Mouse (Mus musculus) cerebellum, postnatal 4 days (tissue): ENCODE results near the gene 4933407L21Rik.

Source experiments
- DNase-seq, 2 experiments: peaks; one replicate each; pipeline ENCODE4 v3.0.0; 2022; ENCODE audit warnings: low spot score in 2 of 2, mixed read lengths in 1 of 2

4933407L21Rik gene

DNA sequence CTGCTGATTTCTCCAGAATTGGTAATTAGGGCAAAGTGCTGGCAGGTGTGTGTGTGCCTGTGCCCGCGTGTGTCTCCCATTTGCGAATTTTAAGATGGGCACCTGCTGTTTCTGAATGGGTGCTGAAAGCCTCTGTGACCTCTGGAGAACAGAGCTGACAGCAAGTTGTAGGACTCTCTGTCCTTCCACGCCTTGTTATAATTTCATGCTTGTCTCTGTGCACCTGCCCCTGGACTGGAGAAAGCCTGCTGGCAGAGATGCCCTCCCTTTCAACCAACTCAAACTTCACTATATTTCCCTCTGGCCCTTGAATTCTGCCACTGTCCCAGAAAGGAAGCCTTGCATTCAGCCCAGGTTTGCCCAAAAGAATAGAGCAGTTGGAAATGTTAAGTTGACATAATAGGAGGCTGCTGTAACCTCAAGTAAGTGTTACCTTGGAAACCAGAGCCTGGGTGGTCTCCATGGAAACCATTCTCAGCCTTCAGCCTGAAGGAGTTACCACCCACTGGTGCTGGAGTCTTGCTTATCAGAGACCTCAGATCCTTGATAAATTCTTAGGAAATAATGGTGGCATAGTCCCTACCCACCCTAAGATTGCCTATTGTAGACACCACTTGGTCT lies 11.3 kb upstream of the 4933407L21Rik start:
- DNase-seq = no peak

DNA sequence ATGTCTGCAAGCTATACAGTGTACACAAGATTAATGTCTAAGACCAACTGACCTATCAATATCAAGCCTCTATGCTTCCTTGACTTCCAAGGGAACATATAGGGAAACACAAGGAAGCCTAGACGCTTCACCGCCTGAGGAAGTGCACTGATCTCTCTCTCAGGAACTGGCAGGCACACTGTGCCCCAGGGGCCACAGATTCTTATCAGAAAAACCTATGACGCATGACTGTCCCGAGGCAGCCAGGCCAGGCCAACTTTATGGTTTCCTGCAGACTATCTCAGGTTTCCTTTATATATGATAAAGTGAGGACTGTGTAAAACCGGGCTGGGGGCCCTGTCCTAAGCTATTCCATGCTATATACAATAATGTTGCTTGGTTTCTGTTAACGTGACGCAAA lies 8.7 kb upstream of the 4933407L21Rik start:
- no peak for DNase-seq

DNA sequence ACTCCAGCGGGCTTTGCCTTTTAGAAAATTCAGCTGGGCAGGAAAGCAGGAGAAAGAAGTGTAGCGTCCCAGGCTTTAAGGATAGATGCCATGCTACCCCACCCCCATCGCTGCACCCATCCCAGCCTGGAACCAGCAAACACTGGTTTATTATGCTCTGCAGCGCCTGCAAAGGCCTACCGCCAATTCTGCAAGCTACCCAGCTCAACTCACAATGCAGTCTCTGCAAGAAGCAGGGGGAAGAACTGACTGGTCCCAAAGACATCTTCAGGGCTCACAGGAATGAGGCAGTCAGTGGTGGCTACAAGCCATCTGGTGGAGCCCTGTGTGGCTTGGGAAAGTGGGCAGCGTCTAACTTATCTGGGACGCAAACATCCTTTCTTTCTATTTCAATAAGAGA lies 6.6 kb upstream of the 4933407L21Rik start:
- DNase-seq = no peak

DNA sequence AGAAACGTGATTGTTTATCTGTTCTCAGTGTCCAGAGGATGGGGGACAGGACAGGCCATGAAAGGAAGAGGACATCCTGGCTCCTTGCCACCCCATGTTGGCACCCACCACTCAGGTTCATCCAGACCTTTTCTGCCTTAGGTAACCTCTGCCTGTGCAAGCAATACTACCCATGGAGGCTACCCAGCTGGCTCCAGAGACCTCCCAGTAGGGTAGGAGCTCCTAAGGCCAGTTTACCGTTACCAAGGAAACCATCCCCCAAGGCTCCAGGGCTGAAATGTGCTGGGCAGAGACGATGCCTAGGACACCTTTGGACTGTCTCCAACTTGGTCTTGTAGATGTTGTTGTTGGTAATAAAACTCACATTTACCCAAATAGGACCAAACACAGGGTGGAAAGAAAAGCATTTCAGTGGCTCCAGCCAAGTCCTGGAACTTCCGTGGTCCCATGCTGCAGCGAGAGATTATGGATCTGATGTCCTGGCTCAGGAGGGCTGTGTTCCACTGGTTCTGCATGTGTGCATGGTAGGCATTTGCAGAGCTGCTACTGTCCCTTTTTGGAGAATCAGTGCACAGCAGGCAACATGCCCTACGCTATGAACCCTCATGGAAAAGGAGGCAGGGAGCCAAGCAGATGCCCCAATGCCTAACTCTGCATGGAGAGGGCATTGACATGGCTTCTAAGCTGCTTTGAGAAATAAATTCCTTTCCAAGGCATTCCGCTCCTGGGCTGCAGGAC lies 6.0 kb upstream of the 4933407L21Rik start:
- DNase-seq = peak in 1 of 2 experiments; percentile 40

DNA sequence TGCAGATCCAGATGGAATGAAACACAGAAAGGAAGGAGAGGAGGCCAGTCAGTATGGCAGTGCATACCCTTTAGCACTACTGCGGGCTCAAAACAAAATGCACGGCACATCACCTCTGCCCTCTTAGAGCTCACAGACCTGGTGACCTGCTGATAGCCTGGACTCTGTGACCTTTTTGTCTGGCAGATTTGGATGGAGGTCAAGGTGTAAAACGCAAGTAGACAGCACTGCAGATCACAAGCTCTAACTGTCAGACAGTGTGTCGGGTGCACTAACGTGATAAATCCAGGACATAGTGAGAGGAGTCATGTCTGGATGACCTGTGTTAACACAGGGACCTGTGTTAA lies 5.4 kb upstream of the 4933407L21Rik start:
- no peak for DNase-seq

DNA sequence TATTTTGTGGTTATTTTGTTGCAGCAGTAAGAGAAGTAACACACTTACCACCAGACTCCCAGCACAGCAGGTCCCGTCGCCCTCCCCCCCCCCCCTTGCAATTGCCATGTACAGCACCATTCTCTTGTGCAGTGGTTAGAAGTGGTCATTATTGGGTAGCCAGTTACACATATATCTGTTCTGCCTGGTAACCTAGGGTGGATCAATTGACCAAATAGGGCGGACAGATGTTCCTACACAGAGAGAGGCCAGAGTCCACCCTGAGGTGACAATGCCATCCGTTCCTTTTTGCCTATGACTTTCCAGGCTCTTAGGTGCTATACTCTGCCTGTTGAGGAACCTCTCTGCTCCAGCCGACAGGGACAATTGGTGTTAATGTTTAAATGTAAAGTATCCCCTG lies 3.1 kb upstream of the 4933407L21Rik start:
- no peak for DNase-seq

DNA sequence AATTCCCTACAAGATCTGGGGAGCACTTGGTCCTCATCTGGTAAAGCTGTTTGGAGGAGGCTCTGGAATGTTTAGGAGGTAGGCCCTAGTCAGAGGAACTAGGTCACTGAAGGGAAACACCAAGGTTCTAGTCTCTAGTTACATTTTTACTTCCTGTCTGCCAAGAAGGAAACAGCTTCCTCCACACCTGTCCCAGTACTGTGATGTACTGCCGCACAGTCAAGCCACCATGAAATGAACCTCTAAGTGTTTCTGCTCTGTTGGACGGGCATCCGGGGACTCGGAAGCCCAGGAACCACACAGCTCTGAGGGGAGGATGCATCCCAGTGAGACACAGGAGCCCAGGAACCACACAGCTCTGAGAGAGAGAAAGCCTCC lies 394 bp downstream of the 4933407L21Rik start:
- no peak for DNase-seq

DNA sequence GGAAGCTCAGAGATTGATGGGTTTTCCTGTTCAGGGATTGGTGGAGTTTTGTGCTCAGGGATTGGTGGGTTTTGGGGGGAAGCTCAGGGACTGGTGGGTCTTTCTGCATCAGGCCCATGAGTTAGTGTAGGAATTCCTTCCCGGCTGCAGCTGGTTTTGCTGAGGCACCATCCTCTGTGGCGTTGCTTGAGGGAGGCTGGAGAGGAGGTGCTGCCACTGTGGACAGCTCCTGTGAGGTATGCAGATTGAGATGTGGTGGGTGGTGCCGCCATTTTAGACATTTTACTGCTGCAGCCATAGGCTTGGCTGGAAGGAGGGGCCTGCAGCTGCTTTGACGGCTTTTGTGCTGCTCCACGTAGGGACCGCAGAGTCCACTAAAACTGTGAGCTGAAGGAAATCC lies 1.1 kb downstream of the 4933407L21Rik start:
- no peak for DNase-seq

DNA sequence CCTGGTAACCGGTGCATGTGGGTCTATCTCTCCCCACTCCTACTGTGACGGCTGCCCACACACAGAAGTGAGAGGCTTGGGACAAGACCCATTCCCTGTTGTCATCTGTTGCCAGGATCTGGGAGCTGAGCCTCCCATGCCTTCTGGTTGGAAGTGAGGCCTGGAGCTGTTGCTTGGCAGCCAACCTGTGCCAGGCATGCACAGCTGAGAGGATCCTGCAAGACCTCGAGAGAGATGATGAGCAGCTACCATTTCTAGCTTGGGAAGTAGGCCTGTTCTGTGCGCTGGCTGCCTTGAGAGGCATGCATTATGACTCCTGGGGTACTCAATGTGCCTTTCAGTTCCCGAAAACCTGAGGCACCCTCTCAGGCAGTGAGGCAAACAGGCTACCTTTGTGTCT lies 2.9 kb downstream of the 4933407L21Rik start:
- DNase-seq = no peak

DNA sequence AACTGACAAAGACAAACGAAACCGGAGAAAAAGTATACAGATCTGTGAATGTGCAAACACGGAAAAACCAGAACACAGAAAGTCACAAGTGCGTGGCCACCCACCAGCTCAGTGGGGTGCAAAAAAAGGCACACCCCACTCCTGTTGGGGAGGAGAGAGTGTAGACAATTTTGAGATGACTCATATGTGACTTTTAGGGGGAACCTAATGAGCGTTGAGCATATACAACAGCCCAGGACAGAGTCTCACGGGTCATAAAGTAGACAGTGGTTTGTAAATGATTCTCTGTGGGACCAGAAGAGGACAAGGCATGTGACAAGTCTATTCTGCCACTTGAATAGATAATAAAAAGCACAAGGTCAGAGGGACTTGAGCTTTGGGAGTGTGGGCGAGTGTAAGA lies 4.9 kb downstream of the 4933407L21Rik start:
- no peak for DNase-seq

DNA sequence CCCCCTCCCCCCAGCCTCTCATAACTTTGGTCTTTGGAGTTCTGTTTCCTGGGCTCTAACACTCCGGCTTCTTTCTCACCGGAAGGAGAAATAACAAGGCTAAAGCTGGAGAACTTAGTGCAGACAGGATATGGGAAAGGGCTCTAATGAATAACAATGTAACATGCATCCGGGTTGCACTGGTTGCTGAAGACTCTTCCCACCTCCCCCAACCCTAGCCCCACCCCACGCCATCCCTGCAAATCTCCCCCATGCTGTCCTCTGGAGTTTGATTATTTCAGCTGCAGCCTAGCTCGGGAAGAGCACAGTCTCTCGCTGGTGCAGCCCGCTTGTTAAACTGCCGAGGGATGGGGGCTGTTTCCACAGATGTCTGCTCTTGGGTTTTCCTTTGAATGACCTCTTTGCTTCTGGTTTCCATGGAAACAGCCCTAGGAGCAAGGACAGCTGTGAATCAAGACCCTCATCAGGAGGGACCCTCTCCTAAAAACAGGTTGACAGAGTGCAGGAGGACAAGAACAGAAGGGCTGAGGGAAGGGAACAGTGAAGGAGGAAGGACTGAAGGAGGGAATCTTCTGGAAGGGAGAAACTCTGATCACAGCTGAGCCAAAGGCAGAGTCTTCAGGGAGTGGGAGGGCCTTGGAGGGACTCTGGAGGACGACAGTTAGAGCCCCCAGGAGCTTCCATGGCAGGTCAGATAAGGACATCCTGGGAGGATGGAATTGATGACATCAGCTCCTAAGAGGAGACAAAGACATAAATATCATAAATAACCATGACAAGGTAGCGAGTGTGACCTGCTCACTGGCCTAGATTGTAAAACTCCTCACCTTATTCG lies 5.6 kb downstream of the 4933407L21Rik start:
- no peak for DNase-seq

DNA sequence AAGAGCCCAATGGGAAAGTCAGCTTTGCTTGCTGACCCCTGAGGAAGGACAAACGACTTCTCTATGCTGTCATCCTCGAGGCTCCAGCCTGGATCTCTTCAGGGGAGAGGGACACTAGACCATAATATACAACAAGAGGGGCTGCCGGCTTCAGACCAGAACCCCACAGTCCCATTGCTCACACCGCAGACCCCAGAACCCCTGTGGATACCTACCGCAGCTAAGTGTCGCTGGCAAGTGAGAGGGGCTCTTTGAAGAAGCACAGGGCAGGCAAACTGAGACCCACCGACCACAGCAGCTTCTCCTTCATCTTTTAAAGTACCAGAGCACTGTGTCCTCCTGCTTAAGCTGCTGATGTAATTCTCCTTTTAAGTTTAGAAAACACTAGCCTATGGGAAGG lies 6.3 kb downstream of the 4933407L21Rik start:
- DNase-seq = no peak

DNA sequence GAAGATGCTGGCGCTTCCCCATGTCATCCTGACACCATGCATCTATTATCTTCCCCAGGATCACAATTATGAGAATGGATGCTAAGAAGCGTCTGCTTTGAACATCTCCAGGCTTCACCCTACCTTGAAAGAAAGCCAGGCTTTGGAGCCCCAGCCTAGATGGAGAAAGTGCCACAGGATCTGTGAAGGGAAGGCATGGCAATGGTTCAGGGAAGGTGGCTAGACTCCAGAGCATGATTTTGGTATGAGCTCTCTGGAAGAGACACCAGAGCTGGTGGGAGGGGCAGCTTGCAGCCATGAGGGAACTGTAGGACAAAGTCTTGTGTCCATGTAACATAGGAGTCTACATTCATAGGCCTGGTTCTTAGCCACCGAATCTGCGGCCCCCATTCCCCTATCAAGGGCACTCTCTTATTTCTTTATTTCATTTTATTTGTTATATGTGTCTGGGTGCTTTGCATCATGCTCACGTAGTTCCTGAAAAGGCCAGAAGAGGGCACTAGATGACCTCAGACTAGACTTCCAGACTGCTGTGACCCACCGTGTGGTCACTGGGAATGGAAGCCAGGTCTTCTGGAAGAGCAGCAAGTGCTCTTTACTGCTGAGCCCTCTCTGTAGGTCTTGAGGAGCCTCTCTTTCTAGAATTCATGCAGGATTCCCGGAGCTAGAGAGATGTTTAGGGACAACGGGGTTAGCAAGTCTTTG lies 7.0 kb downstream of the 4933407L21Rik start:
- peak in 1 of 2 experiments; percentile 67 for DNase-seq

DNA sequence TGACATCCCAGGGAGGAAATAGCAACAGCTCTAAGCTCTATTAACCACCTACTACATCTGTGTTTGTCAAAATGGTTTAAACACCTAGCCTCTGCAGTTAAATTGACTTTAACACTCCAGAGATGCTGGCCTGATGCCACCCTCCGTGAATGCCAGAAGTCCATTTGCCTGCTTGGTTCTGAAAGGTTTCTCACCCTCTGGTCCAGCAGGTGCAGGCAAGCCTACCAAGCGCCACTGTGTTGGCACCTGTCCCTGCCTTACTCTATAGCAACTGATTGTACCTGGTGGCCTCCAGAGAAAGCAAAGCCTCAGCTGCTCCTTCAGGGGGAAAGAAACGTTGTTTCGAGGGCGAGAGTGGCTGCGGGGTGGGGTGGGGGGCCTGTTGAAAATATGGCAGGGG lies 8.0 kb downstream of the 4933407L21Rik start:
- no peak for DNase-seq

DNA sequence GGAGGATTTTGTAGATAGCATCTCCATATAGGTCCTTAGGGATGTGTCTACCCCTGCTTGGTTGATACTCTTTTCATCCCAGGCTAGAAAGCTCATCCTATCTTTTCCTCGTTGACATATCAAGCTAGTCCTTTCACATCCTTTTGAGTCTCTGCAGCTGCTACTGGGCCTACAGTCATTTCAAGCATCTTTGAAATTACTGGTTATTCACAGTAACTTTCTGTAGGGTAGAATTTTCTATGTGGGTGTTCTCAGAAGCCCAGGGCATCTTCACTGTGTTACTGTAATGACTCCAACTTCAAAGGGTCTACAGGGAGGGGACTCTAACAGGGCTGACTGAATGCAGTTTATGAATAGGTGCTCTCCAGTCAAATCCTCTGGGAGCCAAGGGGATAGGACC lies 9.0 kb downstream of the 4933407L21Rik start:
- DNase-seq = no peak

DNA sequence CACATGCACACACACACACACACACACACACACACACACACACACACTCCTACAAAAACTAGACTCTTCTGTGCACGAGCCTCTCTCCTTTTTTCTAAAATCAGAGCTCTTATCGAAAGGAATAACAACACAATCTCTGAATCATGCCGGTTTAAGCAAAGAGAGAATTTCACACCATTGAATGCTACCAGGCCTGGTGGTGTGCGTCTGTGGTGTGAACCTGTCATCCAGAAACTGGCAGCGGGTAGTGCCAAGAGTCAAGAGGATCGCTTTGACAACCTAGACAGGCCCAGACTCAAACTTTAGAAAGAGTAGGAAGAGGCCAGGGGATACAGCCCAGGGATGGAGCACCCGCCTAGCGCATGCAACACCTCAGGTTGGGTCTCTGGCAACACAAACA lies 14.0 kb downstream of the 4933407L21Rik start:
- no peak for DNase-seq

DNA sequence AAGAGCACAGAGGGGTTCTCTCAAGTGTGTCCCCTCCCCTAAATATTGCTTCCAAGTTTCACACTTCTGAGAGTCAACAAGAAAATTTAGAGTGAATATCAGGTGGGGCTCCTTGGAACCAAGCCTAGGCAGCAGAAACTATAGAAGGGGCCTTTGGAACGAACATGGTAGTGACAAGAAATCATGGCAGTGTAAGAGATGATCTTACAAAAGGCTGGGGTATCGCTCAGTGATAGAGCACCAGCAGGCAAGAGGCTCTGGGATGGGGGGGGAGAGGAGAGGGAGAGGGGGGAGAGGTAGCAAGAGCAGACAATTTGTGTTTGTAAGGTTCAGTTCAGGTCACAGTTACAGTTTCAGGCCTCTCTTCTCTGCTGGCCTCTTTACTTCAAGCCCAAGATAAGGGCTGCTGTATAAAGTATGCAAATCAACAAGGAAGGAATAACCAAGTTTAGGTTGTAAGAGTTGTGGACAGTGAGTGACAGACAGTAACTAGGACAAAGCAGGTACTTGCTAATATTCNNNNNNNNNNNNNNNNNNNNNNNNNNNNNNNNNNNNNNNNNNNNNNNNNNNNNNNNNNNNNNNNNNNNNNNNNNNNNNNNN lies 20.9 kb downstream of the 4933407L21Rik start:
- DNase-seq = no peak

DNA sequence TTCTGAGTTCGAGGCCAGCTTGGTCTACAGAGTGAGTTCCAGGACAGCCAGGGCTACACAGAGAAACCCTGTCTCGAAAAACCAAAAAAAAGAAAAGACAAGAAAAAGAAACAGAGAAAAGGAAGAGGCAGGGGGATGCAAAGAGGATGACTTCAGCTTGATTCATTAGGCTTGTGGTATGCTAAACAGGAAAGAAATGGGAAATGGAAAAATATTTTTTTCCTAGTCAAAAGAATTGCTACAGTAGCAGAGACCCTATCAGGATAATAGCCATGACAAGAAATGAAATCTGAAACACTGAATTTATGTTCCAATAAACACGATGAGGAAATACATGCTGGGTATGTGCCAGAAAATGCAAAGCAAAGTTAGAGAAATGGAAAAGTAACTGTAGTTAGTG lies 26.9 kb downstream of the 4933407L21Rik start:
- DNase-seq = no peak

DNA sequence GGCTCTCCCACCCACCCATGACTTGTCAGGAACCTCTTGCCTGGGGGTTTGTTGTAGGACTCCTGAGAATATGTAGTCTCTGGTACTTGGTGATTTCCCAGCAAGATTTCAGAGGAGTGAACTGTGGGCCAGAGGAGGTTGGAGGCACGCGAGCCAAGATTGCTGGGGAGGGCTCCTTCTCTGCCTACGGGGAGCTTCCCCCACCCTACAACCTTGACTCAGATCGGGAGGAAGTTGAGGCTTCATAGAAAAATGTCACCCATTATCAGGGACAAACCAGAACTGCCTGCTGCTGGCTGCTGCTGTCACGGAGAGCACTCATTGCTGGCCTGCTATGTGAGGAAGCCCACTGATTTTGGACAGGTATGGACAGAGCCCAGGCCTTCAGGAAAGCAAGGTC lies 29.0 kb downstream of the 4933407L21Rik start:
- no peak for DNase-seq

DNA sequence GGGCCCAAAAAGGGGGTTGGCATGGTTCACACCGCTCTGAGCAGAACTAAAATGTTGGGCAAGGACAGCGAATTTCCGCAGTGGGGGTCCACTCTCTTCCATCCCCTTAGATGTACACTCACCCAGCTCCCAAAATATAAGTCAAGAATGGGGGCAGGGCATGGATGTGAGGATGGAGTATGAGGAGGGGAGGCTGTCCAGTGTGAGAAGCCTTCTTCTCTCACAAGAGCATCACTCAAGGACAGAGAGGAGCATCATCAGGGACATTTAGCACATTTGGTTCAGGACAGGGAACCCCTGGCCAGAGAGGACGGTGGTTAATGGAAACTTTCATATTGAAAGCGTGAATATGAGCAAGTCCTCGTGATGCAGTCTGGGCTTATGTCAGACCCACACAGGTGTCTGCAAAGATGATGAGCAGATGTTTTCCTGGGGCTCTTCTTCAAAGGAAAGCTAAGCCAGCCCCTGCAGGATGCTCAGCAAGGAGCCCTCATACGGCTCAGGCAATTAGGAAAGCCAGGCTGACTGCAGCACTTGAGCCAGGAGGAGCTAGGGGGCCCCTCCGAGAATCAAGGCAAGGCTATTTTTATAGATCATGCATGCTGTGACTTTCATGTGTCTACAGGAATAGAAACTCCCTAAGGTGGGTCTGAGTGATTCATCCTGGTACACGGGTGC lies 29.8 kb downstream of the 4933407L21Rik start:
- DNase-seq = no peak

DNA sequence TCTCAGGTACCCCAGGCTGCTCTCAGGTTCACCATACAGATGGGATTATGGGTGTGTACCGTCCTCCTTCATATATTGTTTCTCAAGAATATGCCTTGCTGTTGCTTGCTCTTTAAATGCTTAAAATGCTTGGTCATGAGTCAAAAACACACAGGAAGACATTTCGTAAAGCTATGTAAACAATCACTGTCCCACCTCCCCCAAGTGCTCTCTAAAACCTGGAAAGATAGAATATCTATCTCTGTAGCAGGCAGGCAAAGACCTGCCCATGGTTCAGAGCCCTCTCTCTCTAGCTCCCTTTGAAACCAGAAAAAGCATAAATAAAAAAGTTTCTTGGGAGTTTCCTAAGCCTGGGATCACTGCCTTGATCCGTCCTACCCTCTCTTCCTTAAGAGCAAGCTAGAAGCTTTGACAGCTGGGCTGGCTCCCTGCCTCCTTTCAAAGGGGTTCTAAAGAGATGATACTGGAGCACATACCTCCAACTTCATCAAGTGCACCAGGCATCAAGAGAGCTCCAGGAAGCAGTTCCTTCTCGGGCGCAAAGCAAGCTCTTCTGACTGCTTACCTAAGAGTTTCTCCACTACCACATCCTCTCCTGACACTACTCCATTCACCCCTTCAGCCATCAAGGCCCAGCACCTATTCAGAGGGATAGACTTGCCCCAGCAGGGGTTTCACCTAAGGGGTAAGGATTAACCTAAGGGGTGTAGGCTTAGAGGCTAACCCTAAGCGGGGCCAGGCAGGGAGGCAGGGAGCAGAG lies 31.0 kb downstream of the 4933407L21Rik start:
- no peak for DNase-seq
